Mouse (Mus musculus) B cell, adult 2 months (primary cell): ENCODE measurements at regions not wholly inside any gene's neighbourhood (a gene's known extent, or its start where the extent isn't known, plus 50 kb on each side); places are given as distances from the start of the nearest gene placed in this dataset.
"Not testable (repeated sequence)": the region's sequence is repeated elsewhere in the genome, so short reads cannot be mapped to it uniquely, and the experiment has no call there.

ENCODE experiments used
- DNase-seq, 2 experiments: peaks; one replicate each; pipeline ENCODE4 v3.0.0; 2022

DNA sequence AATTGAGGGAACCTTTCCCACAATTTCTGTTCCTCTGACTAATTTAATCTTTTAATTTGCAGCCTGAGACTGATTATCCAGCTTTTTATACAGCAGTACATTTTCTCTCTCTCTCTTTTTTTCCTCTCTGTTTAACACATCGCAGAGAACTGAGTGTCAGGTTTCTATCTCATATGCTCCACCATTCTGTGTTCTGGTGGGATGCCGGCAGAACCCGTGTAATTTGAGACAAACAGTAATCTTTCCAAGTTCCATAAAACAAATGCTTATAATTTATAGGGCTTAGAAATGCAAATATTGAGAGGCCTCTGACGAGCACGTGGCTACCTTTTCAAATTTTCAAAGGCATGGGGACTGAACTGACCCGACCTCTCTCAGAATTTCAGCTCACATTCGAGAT lies 59.1 kb downstream of the Zbtb18 start:
- DNase-seq, result no peak

DNA sequence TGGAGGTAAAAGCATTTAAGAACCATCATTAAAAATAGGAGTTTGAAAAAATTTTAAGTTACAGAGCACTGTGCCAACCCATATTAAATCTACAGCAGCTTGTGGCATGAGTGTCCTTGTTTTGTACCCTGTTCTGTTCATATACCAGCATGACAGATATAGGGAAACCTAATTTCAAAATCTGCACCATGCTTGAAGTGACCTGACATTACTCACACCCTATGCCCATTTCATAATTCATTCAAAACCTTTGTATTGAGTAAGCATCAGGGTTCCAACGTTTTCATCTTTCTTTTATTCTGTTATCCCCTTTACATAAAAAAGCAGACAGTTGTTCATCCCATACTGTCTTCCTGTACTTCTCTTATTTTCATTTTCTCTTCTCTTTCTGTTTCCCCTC lies 61.8 kb downstream of the Zbtb18 start:
- DNase-seq, result no peak

DNA sequence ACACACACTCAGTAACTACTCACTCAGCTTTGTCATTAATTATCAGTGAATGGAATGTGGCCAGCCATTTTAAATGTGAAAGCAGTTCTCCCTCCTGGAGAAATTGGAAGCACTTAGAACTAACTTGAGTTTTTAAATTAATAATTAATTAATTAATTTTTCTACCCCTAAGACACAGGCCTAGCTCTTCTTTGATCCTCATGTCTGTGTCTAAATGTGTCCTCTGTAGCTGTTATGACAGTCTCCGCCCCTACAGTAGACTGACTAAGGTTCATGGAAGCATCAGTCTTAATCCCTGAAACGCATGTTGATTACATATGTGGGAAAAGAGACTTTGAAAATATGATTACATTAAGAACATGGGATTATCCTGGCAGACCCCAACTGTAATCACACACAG lies 62.6 kb downstream of the Zbtb18 start:
- DNase-seq, result no peak

DNA sequence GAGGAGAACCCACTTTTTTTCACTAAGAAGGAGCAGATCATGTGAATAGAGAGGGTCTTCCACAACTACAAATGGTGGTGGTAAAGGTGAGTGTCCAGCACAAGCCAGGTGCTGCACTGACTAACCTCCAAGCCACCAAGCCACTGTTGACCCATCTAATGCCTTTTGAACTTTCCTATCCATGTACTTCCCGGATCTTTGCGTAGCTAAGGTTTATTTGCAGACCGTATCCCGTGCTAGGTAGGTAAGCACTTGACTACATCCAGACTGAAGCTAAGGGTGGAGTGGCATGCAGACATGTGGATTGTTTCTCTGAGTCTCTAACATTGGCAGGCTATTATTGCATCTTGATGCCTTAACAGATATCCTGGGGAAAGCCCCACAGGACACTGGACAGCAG lies 65.2 kb downstream of the Zbtb18 start:
- DNase-seq, result not testable (repeated sequence)

DNA sequence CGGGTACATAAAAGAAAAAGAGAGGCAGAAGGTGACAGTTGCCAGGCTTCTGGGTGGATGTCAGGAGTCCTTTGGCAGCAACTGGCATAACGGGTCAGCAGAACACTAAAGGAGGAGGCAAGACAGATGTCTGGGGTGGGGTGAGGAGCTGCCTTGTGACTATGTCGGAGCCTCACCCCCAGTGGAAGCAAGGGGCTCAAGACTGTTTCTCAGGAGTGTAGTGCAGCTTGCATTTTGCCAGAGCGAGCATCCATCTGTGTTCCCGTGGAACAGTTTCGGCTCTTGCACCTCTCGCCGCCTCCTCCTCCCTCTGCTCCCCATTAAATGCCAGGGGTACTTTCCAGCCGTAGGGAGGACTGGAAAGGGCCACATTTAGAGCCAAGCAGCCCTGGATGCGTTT lies 67.6 kb downstream of the Zbtb18 start:
- no peak for DNase-seq

DNA sequence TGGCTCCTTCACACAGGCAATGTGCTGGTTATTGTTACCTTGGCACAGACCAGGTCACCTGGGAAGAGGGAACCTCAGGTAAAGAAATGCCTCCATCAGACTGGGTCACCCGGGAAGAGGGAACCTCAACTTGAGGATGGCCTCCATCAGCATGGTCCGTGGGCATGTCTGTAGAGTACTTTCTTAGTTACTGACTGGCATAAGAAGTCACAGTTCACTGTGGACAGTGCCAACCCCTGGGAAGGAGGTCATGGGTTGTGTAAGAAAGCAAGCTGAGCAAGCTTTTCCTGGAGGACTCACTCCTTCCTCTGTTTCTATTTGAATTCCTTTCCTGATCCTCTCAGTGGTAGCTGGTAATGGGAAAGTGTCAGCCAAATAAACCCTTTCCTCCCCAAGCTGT lies 70.0 kb downstream of the Zbtb18 start:
- no peak for DNase-seq

DNA sequence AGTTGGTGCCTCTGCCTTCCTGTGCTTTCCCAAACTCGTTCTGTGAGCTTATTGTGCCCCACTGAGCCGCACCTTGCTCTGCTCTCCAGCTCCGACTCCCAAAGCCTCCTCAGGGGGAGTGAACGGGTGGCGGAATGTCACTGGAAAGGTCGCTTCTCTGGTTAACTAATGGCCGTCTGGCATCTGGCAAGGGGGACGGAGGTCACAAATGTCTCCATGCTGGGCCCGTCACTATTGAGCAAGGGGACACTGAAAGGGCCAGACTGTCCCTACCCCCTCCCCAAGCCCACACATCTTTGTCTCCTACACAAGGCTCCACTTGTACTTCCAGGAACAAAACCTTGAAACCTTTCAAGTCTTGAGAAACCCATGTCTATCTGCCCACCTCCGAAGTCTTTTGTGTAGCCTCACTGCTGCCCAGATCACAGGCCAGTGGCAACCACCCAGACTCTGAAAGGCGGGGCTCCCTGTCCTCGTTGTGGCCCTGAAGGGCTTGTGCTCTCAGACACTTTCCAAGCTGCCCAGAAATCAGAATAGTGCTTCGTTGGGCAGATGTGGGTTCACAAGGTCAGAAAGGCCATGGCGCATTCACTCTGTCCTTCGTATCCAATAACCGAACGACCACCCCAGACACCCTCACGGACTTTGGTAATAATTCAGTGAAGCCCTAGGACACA lies 75.9 kb downstream of the Zbtb18 start:
- no peak for DNase-seq

DNA sequence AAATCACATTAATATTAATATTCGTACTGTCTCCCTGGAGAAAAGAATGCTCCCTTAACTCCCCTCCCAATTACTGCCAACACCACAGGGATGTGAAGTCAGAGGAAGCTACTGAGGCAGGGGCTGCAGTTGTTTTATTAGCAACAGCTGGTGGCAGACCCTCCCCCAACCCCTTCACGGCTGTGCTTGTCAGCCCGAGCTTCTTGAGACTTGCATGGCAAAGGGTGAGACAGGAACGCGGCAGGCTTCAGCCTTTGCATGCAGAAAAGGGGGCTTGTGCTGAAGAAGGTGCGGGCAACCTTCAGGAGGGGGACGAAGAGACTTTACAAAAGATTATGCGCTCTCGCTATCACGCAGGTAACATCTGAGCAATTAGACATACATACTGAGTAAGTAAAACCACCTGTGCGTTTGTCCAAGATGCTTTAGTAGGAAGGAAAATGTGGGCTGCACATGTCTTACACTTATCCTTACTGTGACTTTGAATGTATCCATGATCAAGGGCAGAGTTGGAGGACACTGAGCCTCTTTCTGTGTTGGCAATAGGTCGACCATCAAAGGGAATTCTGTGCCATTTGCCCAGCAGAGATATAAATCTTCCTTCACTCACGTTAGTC lies 76.9 kb downstream of the Zbtb18 start:
- DNase-seq, result no peak

DNA sequence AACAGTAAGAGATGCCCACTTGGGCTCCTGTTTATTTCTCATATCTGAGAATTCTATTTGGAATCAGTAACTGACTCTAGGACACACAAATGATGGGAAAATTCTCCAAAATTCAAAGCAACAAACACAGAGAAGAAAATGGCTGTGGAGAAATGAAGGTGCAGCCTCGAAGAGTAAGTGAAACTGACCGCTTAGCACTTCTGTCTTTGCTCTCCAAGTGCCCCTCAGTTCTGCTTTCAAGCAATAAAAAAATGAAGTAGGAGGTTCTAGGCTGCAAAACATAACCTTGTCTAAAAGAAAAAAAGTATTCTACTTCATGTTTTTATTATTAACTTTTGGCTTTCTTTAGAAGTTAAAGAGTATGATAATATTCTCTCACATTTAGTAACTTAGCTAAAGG lies 79.0 kb downstream of the Zbtb18 start:
- peak in 1 of 2 experiments; percentile 6 for DNase-seq

DNA sequence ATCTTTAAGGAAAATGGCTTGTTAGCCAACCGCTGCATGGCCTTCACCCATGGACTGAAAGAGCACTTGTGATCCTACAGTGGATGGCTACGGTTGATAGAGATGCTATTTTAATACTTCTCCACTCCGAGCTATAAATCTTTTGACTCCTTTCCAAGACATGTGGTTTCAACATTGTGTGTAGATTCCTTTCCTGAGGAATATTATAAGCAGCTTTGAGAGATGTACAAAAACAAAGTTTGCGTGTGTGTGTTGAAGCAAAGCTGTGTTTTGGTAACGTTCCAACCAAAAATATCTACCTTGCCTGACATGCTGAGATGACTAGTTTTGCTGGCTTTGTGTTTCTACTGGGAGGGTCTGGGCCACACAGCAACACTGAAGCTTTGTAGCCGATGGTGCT lies 83.0 kb downstream of the Zbtb18 start:
- no peak for DNase-seq

DNA sequence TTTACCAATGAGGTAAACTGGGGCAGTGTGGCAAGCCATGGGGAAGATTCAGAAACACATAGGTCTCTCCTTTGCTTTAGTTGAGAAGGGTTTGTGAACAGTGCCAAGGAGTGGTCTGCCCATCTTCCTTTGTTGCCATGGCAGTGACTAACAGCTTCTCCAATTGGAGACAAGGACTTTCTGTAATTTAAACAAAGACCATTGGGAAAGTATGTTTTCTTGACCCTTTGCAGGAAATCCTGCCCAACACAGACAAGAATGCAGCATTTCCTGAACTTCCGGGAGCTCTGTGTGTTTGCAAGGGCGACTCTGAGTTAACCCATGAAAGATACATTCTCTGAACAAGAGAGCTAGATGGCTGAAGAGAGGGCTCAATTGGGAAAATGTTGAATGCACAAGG lies 89.6 kb downstream of the Zbtb18 start:
- no peak for DNase-seq

DNA sequence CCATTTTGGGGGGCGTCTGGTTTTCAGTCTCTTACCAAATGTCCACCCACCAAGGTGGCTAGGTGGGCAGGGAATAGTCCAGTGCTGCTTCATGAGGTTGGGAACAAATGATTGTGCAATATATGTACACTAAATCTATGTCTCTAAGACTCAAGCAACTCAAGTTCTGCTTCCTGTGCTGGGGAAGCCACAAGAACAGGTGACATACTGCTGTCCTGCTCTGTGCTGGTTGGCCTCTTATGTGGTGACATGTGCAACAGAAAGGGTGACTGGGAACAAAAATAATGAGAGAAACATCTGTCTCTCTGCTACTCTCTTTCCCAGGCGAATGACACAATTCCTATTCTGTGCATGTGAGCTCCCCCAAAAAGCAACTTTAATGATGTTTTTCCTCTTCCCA lies 90.5 kb downstream of the Zbtb18 start:
- no peak for DNase-seq

DNA sequence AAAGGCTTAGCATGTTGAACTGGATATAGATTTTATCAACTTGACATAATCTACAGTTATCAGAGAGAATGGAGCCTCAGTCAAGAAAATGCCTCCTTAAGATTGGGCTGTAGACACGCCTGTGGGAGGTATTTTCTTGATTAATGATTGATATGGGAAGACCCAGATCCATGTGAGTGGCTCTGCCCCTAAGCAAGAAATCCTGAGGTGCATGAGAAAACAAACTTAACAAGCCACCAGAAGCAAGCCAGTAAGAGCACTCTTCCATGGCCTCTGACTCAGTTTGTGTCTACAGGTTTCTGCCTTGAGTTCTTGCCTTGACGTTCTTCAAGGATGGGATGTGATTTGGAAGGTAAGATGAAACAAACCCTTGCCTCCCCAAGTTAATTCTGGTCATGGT lies 91.2 kb downstream of the Zbtb18 start:
- no peak for DNase-seq

DNA sequence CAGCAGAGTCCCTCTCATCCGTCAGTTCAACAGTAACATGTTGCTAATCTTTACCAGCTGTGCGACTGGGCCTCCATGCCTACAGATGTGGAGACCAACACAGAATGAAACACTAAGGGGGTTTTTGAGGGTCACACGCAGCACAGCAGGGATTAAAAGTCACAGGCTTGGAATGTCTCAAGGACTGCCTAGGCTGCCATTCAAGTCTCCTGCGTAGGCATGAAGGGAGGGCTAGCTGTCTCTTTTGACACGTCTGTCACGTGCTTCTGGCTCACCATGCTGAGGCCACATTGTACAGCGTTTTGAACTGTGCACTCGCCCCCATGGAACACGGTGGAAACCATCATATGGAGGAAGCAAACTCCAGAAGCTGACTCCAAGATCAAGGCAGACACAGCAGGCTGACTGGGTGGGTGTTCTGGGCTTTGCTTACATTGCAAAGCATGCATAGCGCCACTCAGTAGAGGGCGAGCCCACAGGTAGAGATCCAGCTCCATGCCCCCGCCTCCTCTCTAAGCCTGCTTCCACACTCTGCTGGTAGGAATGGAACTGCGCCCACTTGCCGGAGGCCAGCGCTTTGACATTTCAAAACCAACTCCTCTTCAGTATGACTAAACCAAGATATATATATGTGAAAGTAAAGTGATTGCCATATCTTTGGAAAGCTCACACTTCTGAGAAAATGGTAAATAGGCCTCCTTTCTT lies 103.0 kb downstream of the Zbtb18 start:
- DNase-seq, result no peak

DNA sequence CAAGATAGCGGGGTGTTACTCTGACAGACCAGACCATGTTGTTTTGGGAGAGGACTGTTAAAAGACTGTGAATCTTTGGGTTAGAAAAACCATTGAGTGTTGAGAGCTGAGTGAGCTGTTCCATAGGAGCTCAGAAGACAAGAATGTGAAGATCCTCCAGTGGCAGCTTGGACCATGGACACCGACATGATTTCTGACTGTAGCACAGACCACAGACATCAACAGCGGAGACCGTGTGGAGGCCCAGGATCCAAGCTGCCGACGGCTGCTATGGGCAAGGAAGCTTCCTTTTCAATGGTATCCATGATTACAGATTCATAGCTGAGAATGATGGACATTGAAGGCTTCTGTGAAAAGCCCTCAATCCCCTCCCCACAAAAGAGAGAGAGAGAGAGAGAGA lies 105.6 kb downstream of the Zbtb18 start:
- DNase-seq, result no peak

DNA sequence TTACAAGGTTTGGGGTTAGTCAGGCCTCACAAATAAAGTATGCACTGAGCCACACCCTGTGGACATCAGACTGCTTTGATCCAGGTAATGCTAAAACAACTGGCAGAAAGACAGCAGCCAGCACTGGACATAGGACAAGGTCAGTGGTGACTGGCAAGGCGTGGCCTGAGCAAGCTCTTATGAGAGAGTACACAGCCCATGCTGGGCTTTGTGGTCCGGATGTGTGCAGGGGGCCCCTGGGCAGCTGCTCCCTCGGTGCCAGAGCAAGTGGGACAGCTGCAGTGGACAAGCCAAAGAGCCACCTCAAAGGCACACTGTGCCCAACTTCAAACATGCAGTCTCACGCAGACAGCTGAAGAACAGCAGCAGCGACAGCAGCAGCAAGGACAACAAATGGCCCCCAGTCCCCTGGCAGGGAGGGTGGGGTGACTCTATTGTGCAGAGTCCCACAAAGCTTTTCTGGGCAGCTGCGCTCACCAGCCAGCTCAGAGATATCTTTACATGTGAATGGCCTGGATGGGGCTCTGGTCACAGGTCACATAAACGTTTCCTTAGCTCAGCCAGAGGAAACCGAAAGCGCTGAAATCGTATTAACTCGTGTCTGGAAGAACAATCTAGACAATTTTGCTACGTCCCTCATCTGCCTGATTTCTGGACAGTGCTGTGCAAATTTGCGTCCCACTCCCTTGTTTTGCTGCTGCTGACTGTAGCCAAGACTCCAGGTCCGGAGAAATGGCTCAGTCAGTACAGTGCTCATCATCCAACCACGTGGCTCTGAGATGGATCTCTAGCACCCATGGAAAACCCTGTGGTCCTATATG lies 113.5 kb downstream of the Zbtb18 start:
- peak; percentile 7 to 11 for DNase-seq

DNA sequence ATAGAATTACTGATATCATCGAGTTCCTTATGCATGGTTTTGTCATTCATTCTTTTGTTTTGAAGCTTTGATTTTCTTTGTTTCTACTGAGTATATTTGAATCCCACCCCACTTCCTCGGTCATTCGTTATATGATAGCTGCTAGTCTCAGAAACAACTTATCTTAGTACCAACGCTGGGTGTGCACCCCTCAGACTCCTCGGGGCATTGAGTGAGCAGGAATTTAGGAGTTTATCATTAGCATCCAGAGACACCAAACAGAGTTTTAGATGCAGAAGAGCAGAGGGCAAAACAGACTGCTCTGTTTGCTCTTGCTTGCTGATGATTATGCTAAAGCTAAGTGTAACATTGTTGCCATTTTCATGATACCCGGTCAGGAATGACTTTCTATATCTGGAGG lies 115.3 kb downstream of the Zbtb18 start:
- DNase-seq, result no peak

DNA sequence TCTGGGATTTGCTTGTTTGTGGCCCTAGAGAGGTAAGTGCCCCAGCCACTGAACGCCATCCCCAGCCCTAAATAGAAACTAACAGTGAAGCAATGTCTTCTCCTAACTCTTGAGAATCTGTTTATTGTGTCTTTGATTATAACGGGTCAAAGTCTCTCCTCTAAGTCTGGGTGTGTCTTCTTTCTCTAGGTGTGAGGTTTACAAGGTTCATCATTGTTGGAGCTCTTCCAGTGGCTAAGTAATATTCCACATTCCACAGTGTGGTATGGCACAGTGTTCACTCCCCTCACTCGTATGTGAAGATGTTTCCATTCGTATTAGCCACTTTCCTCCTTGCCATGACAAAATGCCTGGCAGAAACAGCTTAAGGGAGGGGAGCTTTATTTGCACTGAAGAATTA lies 115.7 kb downstream of the Zbtb18 start:
- no peak for DNase-seq

DNA sequence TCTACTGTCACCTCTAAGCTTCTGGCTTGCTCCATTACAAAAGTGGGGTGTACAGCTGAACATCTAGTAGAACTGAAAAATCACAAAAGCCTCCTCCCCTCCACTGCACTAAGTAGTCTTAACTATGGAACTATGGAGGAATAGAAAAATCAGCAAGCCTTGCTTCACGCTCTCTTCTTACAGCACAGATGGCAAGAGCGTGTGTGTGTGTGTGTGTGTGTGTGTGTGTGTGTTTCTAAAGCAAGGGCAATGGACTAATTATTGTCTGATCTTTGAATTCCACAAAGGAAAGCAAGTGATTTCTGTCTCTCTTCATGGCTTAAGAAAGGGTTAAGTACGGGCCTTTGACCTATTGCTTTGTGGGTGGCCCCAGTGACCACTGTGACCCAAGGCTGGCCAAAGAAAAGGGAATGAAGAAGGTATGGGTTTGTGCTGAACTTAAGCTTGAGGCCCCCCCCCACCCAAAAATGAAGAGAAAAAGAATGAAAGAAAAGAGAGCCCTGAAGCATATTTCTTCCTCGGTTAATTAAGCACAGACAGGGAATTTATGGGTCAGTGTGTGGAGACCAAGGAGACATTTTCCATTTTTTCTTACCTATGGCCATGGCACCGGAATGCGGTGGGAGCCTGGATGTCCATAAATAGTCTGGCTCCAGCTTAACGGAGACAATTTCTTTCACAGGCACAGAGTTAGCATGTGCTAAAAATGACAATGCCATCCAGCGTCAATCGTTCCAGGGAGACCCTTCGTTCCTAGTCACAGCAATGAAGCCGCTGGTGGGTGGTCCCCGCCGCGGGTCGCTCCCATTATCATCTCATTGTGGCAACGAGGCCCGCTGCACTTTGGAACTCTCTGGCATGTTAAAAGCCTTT lies 119.8 kb downstream of the Zbtb18 start:
- no peak for DNase-seq

DNA sequence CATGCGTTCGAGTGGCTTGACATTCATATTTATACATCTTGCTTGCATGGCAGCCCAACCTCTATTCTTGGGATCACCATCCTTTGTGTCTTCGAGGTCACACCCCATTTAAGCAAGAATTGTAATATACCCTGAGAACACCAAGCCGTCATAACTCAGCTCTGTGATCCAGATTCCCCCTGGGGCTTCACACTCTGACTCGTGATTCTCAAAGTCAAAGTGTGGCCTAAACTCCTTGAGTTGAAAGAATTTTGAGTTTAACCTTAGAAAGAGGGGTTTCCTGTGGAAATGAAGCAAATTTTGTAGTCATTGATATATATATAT lies 120.4 kb downstream of the Zbtb18 start:
- no peak for DNase-seq

DNA sequence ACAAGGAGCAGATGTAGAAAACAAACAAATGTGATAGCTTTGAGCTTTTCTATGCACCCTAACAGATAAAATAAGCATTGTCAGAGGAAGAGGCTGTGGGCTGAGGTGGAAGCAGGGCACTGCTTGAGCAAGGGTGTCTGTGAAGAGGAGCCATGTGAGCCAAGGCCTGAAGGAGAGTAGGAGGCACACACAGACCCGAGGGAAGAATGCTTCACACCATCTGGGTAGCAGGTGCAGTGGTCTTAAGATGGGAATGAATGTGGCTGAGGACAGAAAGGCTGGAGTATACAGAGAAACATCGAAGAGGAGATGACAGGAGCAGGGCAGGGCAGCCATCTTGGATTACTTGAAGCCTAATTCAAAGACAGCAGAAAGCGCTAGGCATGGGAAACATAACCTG lies 123.5 kb downstream of the Zbtb18 start:
- DNase-seq, result no peak

DNA sequence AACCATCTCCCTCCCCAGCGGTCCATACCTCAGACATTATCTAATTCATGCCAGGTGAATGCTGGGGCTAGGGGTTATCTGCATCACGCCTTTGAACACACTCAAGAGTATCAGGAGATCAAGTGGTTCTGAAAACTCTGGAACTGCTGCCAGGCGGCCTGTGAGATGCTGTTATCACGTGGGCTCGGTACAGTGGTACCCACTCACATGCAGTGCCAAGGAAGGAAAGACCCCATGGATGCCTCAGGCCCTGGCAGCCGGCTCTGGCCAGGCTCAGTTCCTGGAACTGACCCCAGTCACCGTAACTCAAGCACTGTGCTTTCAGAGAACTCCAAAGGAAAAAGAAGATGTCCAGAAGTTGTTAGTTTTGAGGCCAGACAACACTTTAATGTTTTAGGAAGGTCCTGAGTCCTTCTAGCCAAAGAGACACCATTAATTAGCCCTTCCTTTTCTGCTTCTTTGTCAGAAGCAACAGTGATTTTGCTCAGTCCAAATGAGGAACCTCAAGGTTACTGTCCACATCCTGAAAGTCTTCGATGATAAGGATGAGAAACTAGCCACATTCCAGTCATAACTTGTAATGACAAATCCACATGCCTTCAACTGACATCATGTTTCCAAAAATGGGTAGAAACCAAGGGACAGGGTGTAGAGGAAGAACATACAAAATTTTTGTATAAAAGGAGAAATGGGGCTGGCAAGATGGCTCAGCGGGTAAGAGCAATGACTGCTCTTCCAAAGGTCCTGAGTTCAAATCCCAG lies 126.1 kb downstream of the Zbtb18 start:
- DNase-seq, result no peak
